In genomic region chr2:74942611-74943198, GRCm38 (mm10) we compare ENCODE assay signal across 27 mouse cellular contexts.
DNase-seq lines count a peak whose midpoint lies in the region; ATAC-seq and TF ChIP-seq lines count a peak whose summit lies in the region.
"Had no signal": no experiment of that assay in that cellular context is flagged by ENCODE, and none has a peak within 500 bp of the region (broad histone marks: within the 10 kb centered on the region; RNA-seq: fewer than 3 reads in every experiment).

No protein-coding gene starts in this region.

- TF ChIP-seq POLR2A in brain, embryonic 14.5 days (IDR thresholded peaks at IDR 0.05; ENCODE audit: borderline replicate concordance, extremely low read depth, insufficient read depth, insufficient read length, poor library complexity, severe bottlenecking): no peak

- no peaks in the 10 kb centered on the region for H3K9me3 ChIP-seq in forebrain, embryonic 14.5 days (replicated peaks; ENCODE audit: control insufficient read depth, low read length)
- no peaks in the 10 kb centered on the region for H3K9me3 ChIP-seq in forebrain, embryonic 12.5 days
- no peaks in the 10 kb centered on the region for H3K9me3 ChIP-seq in intestine, embryonic 16.5 days (ENCODE audit: control insufficient read depth, low read length)
- no peaks in the 10 kb centered on the region for H3K9me3 ChIP-seq in intestine, postnatal 0 days (ENCODE audit: control insufficient read depth)
- H3K9me3 ChIP-seq in lung, embryonic 14.5 days (ENCODE audit: low read depth, low read length): no peaks in the 10 kb centered on the region
- H3K9me3 ChIP-seq: embryonic facial prominence, embryonic 15.5 days; forebrain, embryonic 15.5 days; heart, embryonic 12.5 days; heart, embryonic 15.5 days had no signal

- no peaks in the 10 kb centered on the region for H3K27me3 ChIP-seq in forebrain, embryonic 14.5 days (replicated peaks; ENCODE audit: control insufficient read depth, insufficient read depth, low read length)
- H3K27me3 ChIP-seq in forebrain, embryonic 12.5 days: no peaks in the 10 kb centered on the region
- H3K27me3 ChIP-seq in intestine, embryonic 16.5 days (replicated peaks; ENCODE audit: control insufficient read depth, insufficient read depth, low read length): no peaks in the 10 kb centered on the region
- no peaks in the 10 kb centered on the region for H3K27me3 ChIP-seq in intestine, postnatal 0 days (replicated peaks; ENCODE audit: control insufficient read depth, insufficient read depth, low read length)
- no peaks in the 10 kb centered on the region for H3K27me3 ChIP-seq in lung, embryonic 14.5 days (ENCODE audit: insufficient read depth, low read length)
- H3K27me3 ChIP-seq: embryonic facial prominence, embryonic 15.5 days; forebrain, embryonic 15.5 days; heart, embryonic 12.5 days; heart, embryonic 15.5 days had no signal

- H3K9ac ChIP-seq in forebrain, embryonic 14.5 days (ENCODE audit: low read length): no peak overlapping the region
- H3K9ac ChIP-seq in forebrain, embryonic 12.5 days: no peak overlapping the region
- no peak overlapping the region for H3K9ac ChIP-seq in intestine, embryonic 16.5 days (ENCODE audit: low read depth, low read length)
- no peak overlapping the region for H3K9ac ChIP-seq in intestine, postnatal 0 days (ENCODE audit: low read depth, low read length)
- H3K9ac ChIP-seq in lung, embryonic 14.5 days: no peak overlapping the region
- H3K9ac ChIP-seq: embryonic facial prominence, embryonic 15.5 days; forebrain, embryonic 15.5 days; heart, embryonic 12.5 days; heart, embryonic 15.5 days; hindbrain, embryonic 14.5 days had no signal

- H3K4me3 ChIP-seq in forebrain, embryonic 14.5 days (ENCODE audit: low read depth, low read length): no peak overlapping the region
- no peak overlapping the region for H3K4me3 ChIP-seq in forebrain, embryonic 12.5 days (replicated peaks)
- H3K4me3 ChIP-seq in intestine, embryonic 16.5 days (ENCODE audit: low read length): no peak overlapping the region
- H3K4me3 ChIP-seq in intestine, postnatal 0 days (ENCODE audit: low read depth, low read length): no peak overlapping the region
- no peak overlapping the region for H3K4me3 ChIP-seq in lung, embryonic 14.5 days (ENCODE audit: low read depth, low read length)
- H3K4me3 ChIP-seq: embryonic facial prominence, embryonic 15.5 days; forebrain, embryonic 15.5 days; gastrocnemius, adult 2 months; heart, embryonic 12.5 days; heart, embryonic 15.5 days had no signal

- TF ChIP-seq CTCF in intestine, postnatal 0 days (IDR thresholded peaks at IDR 0.05; ENCODE audit: low read depth): no peak
- no peak for TF ChIP-seq CTCF in lung, embryonic 14.5 days (IDR thresholded peaks at IDR 0.05; ENCODE audit: low read depth)
- TF ChIP-seq CTCF in brain, embryonic 14.5 days (IDR thresholded peaks at IDR 0.05; ENCODE audit: borderline replicate concordance, extremely low read depth, insufficient read depth, insufficient read length): no peak

- peak; percentile 57 for DNase-seq in forebrain, embryonic 14.5 days (ENCODE audit: low spot score)
- peak; percentile 67 for DNase-seq in lung, embryonic 14.5 days
- DNase-seq in lung, postnatal 25 days (ENCODE audit: low spot score): no peak
- peak; percentile 78 for DNase-seq in brain, embryonic 14.5 days (ENCODE audit: low read depth)
- no peak for DNase-seq in spleen, postnatal 4 days (ENCODE audit: low spot score in 2 of 2)
- DNase-seq: adrenal gland, adult 2 months; adrenal gland, postnatal 14 days; cerebellum, adult 11-12 months; cerebellum, adult 8-10 months; cerebellum, postnatal 36 days; embryo, embryonic 11 days; gastrocnemius, adult 2 months; gastrocnemius, postnatal 14 days; heart, adult 18-20 months; heart, postnatal 10 days; heart, postnatal 4 days had no signal

- H3K36me3 ChIP-seq in forebrain, embryonic 14.5 days (ENCODE audit: control insufficient read depth, insufficient read depth, low read length): no peaks in the 10 kb centered on the region
- no peaks in the 10 kb centered on the region for H3K36me3 ChIP-seq in forebrain, embryonic 12.5 days (replicated peaks)
- H3K36me3 ChIP-seq in intestine, embryonic 16.5 days (ENCODE audit: control insufficient read depth, insufficient read depth, low read length): no peaks in the 10 kb centered on the region
- H3K36me3 ChIP-seq in intestine, postnatal 0 days (ENCODE audit: control insufficient read depth, insufficient read depth): no peaks in the 10 kb centered on the region
- no peaks in the 10 kb centered on the region for H3K36me3 ChIP-seq in lung, embryonic 14.5 days (ENCODE audit: insufficient read depth)
- H3K36me3 ChIP-seq: embryonic facial prominence, embryonic 15.5 days; forebrain, embryonic 15.5 days; heart, embryonic 12.5 days; heart, embryonic 15.5 days had no signal

- H3K4me1 ChIP-seq in forebrain, embryonic 14.5 days (ENCODE audit: control insufficient read depth, insufficient read depth, low read length): no peaks in the 10 kb centered on the region
- H3K4me1 ChIP-seq in forebrain, embryonic 12.5 days: no peaks in the 10 kb centered on the region
- H3K4me1 ChIP-seq in intestine, embryonic 16.5 days (ENCODE audit: control insufficient read depth, insufficient read depth, low read length): no peaks in the 10 kb centered on the region
- H3K4me1 ChIP-seq in intestine, postnatal 0 days (replicated peaks; ENCODE audit: control insufficient read depth, insufficient read depth, low read length): no peaks in the 10 kb centered on the region
- H3K4me1 ChIP-seq in lung, embryonic 14.5 days (ENCODE audit: insufficient read depth): no peaks in the 10 kb centered on the region
- H3K4me1 ChIP-seq: embryonic facial prominence, embryonic 15.5 days; forebrain, embryonic 15.5 days; heart, embryonic 12.5 days; heart, embryonic 15.5 days had no signal

- ATAC-seq in forebrain, embryonic 14.5 days: peak; percentile 20; the same call in 1 of the 2 replicates
- ATAC-seq in forebrain, embryonic 12.5 days (ENCODE audit: low FRiP score): no peak
- ATAC-seq in intestine, embryonic 16.5 days: 0 out of 2 replicates have a peak, but pooled peaks have one; percentile 23
- ATAC-seq in intestine, postnatal 0 days: no peak
- peak; percentile 89 for ATAC-seq in lung, embryonic 14.5 days (ENCODE audit: insufficient read depth)
- ATAC-seq: CD4-positive, CD25-positive, alpha-beta regulatory T cell, adult 4 months; forebrain, embryonic 15.5 days; hindbrain, postnatal 0 days; inflammation-experienced regulatory T-cells, adult 6 months had no signal

- H3K4me2 ChIP-seq in forebrain, embryonic 14.5 days (ENCODE audit: low read length): no peak overlapping the region
- H3K4me2 ChIP-seq in forebrain, embryonic 12.5 days: no peak overlapping the region
- no peak overlapping the region for H3K4me2 ChIP-seq in intestine, embryonic 16.5 days (ENCODE audit: low read depth, low read length)
- H3K4me2 ChIP-seq in intestine, postnatal 0 days (replicated peaks; ENCODE audit: low read depth): no peak overlapping the region
- H3K4me2 ChIP-seq in lung, embryonic 14.5 days: no peak overlapping the region
- H3K4me2 ChIP-seq: embryonic facial prominence, embryonic 15.5 days; forebrain, embryonic 15.5 days; heart, embryonic 12.5 days; heart, embryonic 15.5 days; hindbrain, embryonic 14.5 days had no signal

- no peak overlapping the region for H3K27ac ChIP-seq in forebrain, embryonic 14.5 days (ENCODE audit: low read depth, low read length)
- H3K27ac ChIP-seq in forebrain, embryonic 12.5 days: no peak overlapping the region
- H3K27ac ChIP-seq in intestine, embryonic 16.5 days (ENCODE audit: low read length): no peak overlapping the region
- H3K27ac ChIP-seq in intestine, postnatal 0 days (ENCODE audit: low read depth, low read length): no peak overlapping the region
- H3K27ac ChIP-seq in lung, embryonic 14.5 days (ENCODE audit: low read depth): no peak overlapping the region
- H3K27ac ChIP-seq: embryonic facial prominence, embryonic 15.5 days; forebrain, embryonic 15.5 days; gastrocnemius, adult 2 months; heart, embryonic 15.5 days; hindbrain, embryonic 14.5 days; hindbrain, postnatal 0 days had no signal

- 42% methylated on average over 6 of the region's 6 CpGs for WGBS in forebrain, embryonic 14.5 days
- 58% methylated on average over 6 of the region's 6 CpGs for WGBS in forebrain, embryonic 12.5 days
- 38% methylated on average over 6 of the region's 6 CpGs for WGBS in intestine, embryonic 16.5 days
- 53% methylated on average over 6 of the region's 6 CpGs for WGBS in intestine, postnatal 0 days
- 17% methylated on average over 6 of the region's 6 CpGs for WGBS in lung, embryonic 14.5 days

Comparison
In these comparisons a context has a peak if more than half of its experiments do, and no peak if none do; other contexts are left out.
1. ATAC-seq: peak in forebrain, embryonic 14.5 days (single experiment), intestine, embryonic 16.5 days (single experiment) and lung, embryonic 14.5 days (single experiment); none in forebrain, embryonic 12.5 days (single experiment) and intestine, postnatal 0 days (single experiment).
2. DNase-seq: peak in forebrain, embryonic 14.5 days (single experiment), lung, embryonic 14.5 days (single experiment) and brain, embryonic 14.5 days (single experiment); none in lung, postnatal 25 days (single experiment) and spleen, postnatal 4 days (0 of 2).